Mouse (Mus musculus) right cerebral cortex, adult 2 months (tissue): ENCODE results near the gene Ino80.

Experiments used
- DNase-seq, 2 experiments: peaks; one replicate each; pipeline ENCODE4 v3.0.0; 2021 to 2022; ENCODE audit warnings: low spot score in 2 of 2

The Ino80 gene

GRCm38 (mm10) chr2:119454558-119454957, 22.9 kb downstream of the Ino80 start:
- no peak for DNase-seq

DNA sequence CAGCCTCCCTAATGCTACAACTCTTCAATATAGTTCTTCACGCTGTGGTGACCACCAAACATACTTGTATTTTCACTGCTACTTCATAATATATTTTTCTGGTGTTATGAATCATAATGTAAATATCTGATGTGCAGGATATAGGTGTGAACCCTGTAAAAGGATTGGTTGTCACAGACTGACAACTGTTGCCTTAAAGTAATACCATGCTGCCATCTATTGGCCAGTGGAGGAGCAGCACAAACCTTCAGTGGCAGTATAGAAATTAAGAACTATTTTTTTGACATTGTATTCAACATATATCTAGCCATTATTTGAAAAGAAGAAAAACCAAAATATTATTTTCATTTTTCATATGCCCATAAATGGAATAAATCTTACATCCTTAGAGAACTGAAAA, 40.5 kb downstream of the Ino80 start:
- DNase-seq: peak; percentile 57 to 72

DNA sequence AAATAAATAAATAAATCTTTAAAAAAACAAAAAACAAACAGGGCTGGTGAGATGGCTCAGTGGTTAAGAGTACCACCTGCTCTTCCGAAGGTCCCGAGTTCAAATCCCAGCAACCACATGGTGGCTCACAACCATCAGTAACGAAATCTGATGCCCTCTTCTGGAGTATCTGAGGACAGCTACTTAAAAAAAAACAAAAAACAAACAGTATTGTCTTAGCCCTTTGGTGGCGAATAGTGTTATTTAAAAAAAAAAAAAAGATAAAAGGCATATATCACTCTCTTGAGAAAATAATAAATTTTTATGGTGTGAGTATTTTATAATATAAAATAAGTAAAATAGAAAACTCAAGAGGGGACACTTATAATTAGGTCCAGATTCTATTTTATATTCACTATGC, 41.0 kb downstream of the Ino80 start:
- DNase-seq: no peak

DNA sequence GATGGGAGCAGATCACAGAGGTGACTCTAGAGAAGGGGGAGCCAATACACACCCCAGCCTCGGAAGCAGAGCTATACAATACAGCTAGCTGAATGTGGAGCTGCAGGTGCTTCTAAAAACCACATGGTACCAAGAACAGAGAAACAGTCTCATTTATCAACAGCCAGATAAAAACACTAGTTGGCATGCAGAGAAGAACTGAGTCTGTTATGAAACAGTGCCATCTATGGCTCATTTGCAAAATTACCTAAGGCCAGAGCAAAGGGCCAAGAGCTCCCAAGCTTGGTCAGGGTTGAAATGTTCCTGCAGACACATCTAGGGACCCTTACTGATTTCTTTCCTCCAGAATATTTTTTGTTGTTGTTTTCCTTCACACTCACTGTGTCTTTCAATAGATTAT, 63.7 kb downstream of the Ino80 start:
- peak; percentile 27 to 38 for DNase-seq

DNA sequence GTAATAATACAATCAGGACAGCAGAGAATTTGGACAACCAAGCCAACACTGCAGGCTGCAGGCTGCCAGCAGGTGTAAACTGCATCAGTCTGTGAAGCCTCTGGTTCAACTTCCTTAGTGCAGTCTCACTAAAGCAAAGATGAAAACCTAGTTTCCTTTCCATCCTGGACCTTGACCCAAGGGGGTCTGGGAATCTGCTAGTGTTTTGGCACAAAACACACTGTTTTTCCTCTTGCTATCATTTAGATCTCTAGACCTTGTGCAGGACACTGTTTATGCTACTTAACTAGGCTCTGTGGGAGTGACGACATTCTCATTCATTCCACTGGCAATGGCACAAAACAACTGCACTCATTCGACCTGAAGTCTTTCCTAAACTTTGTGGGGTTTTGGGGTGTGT, 65.8 kb downstream of the Ino80 start:
- DNase-seq: no peak

DNA sequence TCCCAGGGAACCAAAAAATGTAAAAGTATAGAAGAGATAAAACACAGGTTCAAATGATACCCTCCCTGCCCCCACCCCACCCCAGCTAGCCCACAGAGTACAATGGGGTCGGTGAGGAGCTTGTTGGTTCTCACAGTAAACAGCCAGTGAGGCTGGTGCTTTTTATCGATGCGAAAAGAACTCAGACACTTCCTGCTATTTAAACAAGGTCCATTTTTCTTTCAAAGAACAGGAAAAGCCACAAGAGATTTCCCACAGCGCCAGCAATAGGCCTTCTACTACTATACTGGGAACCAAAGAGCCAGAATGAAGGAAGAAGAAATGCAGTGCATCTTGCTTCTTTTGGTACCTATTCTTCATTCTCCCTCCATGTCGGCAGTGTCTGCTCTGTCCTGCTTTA, 66.5 kb downstream of the Ino80 start:
- no peak for DNase-seq

DNA sequence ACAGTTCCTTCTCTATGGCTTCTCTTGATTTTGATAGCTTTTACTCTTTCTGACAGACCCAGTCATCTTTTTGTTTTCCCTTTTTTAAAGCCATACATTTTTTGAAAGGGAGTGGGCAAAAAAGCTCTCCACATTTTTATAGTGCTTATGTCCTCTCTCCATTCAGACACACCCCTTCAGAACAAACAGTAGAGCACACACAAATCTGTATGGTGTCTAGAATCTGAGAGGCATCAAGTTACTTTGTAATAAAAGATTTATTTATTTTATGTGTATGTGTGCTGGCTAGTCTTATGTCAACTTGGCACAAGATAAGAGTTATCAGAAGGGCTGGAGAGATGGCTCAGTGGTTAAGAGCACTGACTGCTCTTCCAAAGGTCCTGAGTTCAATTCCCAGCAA, 68.8 kb downstream of the Ino80 start:
- DNase-seq: no peak

DNA sequence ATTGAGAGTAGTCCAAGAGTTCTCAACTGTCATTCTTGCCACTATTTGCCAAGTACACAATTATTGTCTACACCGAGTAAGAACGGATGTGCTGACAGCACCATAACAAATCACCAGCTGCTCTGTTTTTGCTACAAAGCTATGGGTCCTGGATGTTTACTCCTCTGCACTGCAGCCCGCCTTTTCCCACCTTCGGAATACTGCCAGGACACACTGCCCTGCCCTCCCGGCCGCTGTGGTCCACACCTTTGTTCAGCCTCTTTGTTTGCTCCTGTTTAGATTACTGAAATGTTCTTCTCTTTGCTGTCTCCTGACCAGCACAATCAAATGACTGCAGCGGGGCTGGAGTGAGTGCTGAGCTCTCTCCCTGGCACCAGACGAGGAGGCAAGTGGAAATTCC, 69.2 kb downstream of the Ino80 start:
- no peak for DNase-seq

- DNase-seq: no peak
Measured at GRCm38 (mm10) chr2:119399313-119399712, 78.2 kb downstream of the Ino80 start.

DNA sequence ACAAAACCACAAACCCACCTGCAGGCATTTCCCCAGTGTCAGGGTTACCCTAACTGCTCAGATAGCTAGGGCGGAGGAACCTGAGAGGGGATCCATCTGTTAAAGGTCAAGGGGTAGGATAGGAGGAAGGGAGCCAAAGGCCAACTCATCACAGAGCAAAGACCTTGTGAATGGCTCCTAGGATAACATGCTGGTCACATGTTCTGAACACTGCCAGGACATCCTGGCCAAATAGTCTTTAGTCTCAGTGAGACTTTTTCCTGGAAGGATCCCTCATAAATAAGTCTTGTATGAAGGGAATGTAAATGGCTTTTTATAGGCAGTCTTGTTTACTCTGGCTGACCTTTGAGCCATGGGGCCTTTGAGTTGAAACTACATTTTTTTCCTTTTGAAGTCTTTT, 78.8 kb downstream of the Ino80 start:
- DNase-seq: no peak

DNA sequence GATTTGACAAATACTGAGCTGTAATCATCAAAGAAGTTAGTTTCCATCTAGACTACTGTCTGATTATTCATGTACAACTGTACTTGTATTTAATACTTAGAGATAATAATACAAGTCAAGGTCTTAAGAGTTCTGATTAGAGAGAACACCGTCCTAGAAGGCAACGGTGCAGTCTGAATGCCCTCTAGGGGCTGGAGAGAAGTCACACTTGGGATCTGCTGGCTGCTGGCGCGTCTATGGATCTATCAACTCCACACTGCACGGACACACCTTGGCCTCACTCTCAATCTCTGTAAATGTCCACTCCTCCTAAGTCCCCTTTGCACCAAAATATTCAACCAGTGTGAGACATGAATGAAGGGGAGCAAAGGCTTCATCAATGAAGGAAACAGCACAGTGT, 79.2 kb downstream of the Ino80 start:
- DNase-seq: no peak

- DNase-seq: no peak
Measured at GRCm38 (mm10) chr2:119389992-119390391, 87.5 kb downstream of the Ino80 start.

DNA sequence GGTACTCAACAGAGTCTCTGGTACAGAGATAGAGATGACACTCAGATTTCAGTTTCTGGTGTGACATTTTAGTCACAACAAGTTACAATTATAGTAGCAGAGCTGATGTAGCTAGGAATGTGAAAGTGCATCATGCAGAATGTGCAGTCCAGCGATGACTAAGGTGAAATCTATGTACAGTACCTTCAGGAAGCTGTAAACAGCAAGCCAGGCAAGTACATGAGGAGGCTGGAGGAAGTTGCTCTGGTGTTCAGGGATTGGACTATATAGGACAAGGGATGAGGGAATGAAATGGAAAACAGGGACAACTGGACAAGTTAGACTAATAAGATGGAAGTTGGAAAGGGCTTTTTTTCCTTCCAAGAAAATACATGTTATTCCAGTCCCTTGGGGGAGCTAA, 89.2 kb downstream of the Ino80 start:
- no peak for DNase-seq

DNA sequence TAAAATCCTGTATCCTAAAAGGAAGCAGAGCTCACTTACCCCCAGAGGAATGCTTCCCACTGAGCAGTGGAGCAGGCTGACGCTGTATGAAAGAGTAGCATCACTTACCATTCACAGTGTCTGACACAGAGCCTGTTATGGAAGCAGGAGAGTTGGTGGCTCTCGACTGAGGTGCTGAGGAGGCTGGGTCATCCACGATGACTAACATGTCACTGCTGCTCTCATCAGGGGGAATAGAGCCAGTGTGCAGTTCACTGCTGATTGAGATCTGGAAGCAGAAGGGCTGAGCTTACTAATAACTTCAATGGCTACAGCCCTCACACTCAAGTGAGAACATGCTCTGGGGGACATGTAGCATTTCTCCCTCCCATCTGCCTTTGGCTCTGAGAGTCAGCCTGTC, 98.0 kb downstream of the Ino80 start:
- DNase-seq: no peak

DNA sequence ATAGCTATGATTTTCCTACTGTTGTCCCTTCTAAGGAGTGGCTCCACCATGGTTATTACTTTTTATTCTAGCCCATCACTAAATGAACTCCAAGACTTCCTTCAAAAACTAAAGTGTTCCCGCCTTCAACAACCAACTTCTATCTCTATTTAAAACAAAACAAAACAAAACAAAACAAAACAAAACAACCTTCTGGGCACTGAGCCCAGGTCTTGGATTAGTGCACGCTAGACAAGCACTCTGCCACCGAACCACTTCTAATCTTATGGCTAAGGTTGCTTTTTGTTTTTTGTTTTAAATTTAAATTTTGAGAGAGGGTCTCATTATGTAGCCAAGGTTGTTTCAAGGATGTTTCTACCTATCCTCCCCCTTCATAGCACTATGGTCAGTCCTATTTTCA, 99.7 kb downstream of the Ino80 start:
- DNase-seq: no peak

- no peak for DNase-seq
Measured at GRCm38 (mm10) chr2:119377286-119377685, 100.2 kb downstream of the Ino80 start.

- no peak for DNase-seq
Measured at GRCm38 (mm10) chr2:119370116-119370515, 107.4 kb downstream of the Ino80 start.

GRCm38 (mm10) chr2:119367346-119367745, 110.1 kb downstream of the Ino80 start:
- DNase-seq: no peak

GRCm38 (mm10) chr2:119364969-119365368, 112.5 kb downstream of the Ino80 start:
- no peak for DNase-seq

- DNase-seq: no peak
Measured at GRCm38 (mm10) chr2:119359721-119360291, 117.7 kb downstream of the Ino80 start.

DNA sequence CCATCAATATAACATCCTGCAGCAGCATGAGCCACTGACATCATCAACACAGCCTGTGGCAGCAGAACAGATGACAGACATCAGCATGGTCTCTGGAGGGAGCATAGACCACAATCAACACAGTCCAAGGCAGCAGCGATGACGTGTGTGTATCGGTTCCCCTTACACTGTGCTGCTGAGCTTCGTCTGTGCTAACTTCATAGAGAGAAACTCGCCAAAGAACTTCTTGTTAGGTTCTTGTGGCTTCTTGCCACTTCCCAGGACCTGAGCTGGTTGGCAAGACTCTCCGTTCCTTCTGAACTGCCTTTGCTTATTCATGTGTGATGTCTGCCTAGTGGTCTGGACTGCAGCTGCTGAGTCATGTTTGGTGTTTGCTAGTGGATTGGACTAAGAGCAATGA, 119.2 kb downstream of the Ino80 start:
- no peak for DNase-seq

DNA sequence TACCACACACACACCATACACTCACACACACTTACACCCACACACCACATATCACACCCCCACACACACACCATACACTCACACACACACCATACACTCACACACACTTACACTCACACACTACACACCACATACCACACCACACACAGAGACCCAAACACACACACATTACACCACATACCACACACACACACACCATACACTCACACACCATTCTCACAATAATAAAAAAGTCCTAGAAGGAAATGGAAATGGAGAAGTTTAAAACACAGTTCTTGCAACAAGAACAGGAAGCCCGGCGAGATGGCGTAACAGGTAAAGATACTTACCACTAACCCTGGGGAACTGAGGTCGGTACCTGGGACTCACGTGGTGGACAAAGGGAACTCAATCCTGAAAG, 120.7 kb downstream of the Ino80 start:
- DNase-seq: no peak

DNA sequence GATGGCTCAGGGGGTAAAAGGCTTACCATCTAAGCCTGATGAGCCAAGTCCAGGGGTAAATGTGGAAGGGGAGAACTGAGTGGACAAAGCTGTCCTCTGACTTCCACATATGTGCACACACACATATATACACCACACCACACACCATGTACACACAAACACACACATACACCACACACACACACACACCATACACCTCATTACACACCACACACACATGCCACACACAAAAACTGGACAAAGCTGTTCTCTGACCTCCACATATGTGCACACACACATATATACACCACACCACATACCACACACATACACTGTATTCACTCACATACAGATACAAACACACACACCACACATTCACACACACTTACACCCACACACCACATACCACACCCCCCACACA, 121.2 kb downstream of the Ino80 start:
- no peak for DNase-seq

DNA sequence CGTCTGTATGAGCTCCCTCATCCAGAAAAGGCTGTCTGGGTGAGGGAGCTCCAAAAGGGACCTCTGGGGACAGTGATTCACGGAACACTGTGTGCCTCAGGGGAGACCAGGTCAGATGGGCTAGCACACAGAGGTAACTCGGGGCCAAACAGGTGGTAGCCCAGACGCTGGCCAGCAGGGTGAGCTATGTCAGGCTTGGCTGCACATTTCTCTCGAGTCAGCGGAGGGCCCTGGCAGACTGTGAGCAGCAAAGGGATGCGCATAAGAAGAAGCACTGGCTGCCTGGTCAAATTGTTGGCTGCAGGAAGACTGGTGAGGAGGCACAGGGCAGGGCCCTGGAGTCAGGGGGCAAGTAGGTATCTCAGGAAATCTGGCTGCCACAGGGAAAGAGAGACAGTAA, 121.8 kb downstream of the Ino80 start:
- no peak for DNase-seq

DNA sequence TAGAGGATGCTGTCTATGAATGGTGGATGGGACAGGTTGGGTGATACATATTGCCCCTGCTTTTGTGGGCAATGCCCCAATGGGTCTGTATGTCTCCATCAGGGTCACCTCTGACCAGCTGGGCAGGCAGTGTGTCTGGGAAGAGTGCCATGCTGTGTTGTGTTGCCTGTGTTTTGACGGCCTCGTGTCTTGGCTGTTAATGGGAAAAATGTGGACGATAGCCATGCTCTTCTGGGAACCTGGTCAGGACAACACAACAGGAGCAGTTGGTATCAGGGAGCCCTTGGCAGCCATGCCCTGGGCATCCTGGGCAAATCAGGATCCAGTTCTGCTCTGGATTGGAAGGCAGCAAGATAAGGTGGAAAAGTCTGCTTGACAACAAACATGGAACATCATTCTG, 122.4 kb downstream of the Ino80 start:
- no peak for DNase-seq
